Mouse (Mus musculus) lung, embryonic 15.5 days (tissue): ENCODE data around the gene Ap1s3. TPM values are rescaled to one million over a fixed set of nuclear protein-coding genes. Genes with fewer than 3 reads are reported as not detected.

Experiments used
- ATAC-seq: fragments of 200-750 bp; cut with Nextera tagmentation; 2 replicates; pipeline ENCODE4 v1.8.0; 2017; ENCODE audit warnings: moderate number of reproducible peaks, borderline replicate concordance; ENCODE audit not compliant: low FRiP score, low TSS enrichment; ENCODE audit errors: extremely low read depth
- H3K27ac ChIP-seq: fragments of 300-500 bp; sonication (generic); 2 replicates; pipeline ENCODE4 v1.5.1; 2015; ENCODE audit warnings: moderate library complexity, mild to moderate bottlenecking, inconsistent platforms
- H3K27me3 ChIP-seq: fragments of 300-500 bp; sonication (generic); 2 replicates; pipeline ENCODE4 v1.6.1; 2015; ENCODE audit warnings: inconsistent platforms
- H3K36me3 ChIP-seq: fragments of 300-500 bp; sonication (generic); 2 replicates; pipeline ENCODE4 v1.6.1; 2015; ENCODE audit warnings: inconsistent platforms
- H3K4me1 ChIP-seq: fragments of 300-500 bp; sonication (generic); 2 replicates; pipeline ENCODE4 v1.6.1; 2015; ENCODE audit warnings: inconsistent platforms
- H3K4me2 ChIP-seq: fragments of 300-500 bp; sonication (generic); 2 replicates; pipeline ENCODE4 v1.6.1; 2015; ENCODE audit warnings: inconsistent platforms, mild to moderate bottlenecking, moderate library complexity
- H3K4me3 ChIP-seq: fragments of 300-500 bp; sonication (generic); 2 replicates; pipeline ENCODE4 v1.5.1; 2015; ENCODE audit warnings: mild to moderate bottlenecking, inconsistent platforms
- H3K9ac ChIP-seq: fragments of 300-500 bp; sonication (generic); 2 replicates; pipeline ENCODE4 v1.6.1; 2015; ENCODE audit warnings: inconsistent platforms
- H3K9me3 ChIP-seq: fragments of 300-500 bp; sonication (generic); 2 replicates; pipeline ENCODE4 v1.6.1; 2016; ENCODE audit warnings: inconsistent platforms
- WGBS: fragments of 180-500 bp; shearing (Covaris S2); methylation state at CpG from one replicate; pipeline ENCODE4 v1.1.7; 2015; 5-methylcytosine and 5-hydroxymethylcytosine counted together
- polyA plus RNA-seq: library from polyadenylated mRNA; unstranded; fragments of >200 nt; fragmentation: Nextera tagmentation; extraction: Ambion mirVana; gene quantifications from 2 replicates; pipeline ENCODE4 v1.2.1, GENCODE M21; 2015

Gene Ap1s3
- 0.34 and 0.76 TPM in 2 replicates for polyA plus RNA-seq

DNA sequence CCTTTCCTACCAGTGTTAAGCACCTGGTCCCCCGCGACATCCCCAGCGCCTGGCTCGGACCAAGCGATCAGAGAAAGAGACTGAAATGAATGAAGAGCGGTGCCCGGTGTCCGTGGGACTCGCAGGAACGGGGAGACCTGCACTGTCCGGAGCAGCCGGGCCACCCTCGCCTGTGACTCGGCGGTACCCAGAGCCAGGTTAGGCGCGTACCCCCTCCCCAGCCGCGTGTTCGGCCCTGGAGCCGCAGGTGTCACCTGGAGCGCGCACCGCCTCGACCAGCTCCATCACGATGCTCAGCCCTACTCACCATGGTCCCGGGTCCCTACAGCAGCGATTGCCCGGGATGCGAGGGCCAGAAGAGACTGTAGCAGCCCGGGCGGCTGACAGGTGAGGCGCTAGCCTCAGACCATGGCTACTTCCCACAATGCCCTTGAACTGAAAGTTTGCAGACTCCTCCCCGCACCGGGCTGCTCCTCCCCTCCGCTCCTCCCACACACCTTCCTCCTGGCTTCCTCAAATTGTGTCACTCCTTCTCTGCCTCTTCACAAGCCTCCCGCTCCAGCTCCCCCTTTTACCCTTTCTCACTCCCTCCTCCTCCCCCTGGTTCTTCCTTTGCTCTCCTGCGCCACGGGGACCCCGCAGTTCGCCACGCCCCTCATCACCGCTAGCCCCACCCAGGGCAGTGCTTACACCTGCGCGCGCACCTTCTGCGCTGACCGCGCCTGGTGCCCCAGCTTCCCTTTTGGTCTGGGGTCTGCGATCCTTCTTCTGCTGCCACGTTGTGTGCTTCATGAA is at the start of gene Ap1s3:
TSS of gene Ap1s3 (minus strand) at position 430 of the 795 bp plus-strand sequence.
- ATAC-seq = peak; percentile 91
- Histone ChIP-seq H3K4me2 (peak within 1 kb of the TSS; percentile 87), H3K27me3 (peaks cover 37% of the 10 kb centered on the region), H3K36me3 (no peaks in the 10 kb centered on the region), H3K9ac (peak within 1 kb of the TSS; percentile 58), H3K9me3 (no peaks in the 10 kb centered on the region), H3K4me1 (peaks cover 12% of the 10 kb centered on the region; the same call in 1 of the 2 replicates), H3K4me3 (peak within 1 kb of the TSS; percentile 65), H3K27ac (peak within 1 kb of the TSS; percentile 62)
- under 1% methylated on average over 51 of the region's 51 CpGs for WGBS

DNA sequence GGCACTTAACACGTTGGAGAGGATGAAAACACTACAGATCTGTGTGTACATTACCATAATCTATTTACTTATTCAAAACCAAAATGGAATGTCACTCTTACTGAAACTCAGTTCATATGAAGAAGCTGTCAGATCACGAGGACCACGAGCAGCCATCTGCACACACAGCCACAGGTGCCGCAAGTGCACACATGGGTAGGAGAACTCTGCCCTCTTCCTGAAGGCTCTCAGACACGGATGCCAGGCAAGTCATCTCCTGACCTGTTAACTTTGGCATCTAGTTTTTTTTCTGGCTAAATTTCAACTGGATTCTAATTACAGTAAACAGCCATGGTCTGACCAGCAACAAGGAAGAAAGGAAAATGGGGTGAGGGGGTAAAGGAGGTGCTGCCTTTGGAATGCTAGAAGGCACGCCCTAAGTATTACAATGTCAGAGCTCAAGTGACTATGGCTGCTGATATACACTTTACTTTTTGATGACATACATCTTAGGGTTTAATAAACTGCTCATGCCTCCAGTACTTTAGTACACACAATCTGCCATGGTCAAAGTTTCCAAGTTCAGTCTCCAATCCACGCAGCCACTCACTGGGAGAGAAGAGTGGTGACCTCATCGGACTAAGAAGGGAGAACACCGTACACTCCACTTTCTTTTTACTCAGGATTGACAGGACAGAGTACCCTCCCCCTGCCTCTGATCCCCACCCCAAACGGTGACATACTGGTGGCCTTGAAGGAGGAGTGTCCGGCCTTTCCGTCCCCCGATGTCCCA is 42.6 kb upstream of the Ap1s3 start:
- 76% methylated on average over 13 of the region's 13 CpGs for WGBS
- ATAC-seq = no peak

DNA sequence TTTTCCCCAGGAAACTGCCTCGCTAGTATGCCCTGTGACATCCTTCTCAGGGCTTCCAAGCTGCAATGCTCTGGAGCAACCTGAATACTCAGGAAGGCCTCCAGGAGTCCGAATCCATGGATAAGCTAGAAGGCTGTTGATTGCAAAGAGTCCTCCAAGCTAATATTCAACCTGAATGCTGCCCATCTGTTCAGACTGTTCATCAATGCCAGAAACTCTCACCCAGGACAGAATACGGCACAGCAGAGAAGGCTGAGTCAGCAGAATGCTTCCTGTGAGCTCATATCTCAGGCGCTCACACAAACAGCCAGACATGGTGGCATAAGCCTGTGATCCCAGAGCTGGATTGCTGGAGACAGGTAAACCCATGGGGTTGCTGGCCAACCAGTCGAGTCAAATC is 41.3 kb upstream of the Ap1s3 start:
- H3K4me3 ChIP-seq = no peak overlapping the region
- no peaks in the 10 kb centered on the region for H3K27me3 ChIP-seq
- H3K4me1 ChIP-seq = peaks cover 11% of the 10 kb centered on the region; the same call in 1 of the 2 replicates
- WGBS = 83% methylated on average over 5 of the region's 5 CpGs
- H3K36me3 ChIP-seq = peaks cover 13% of the 10 kb centered on the region; the same call in 1 of the 2 replicates
- no peak overlapping the region for H3K9ac ChIP-seq
- H3K9me3 ChIP-seq = no peaks in the 10 kb centered on the region
- H3K4me2 ChIP-seq = no peak overlapping the region
- no peak for ATAC-seq
- H3K27ac ChIP-seq = no peak overlapping the region

More for the DNA sequence above, 42.6 kb upstream of the Ap1s3 start:
- Histone ChIP-seq H3K4me2 (no peak overlapping the region), H3K27me3 (no peaks in the 10 kb centered on the region), H3K4me1 (peaks cover 11% of the 10 kb centered on the region; the same call in 1 of the 2 replicates), H3K36me3 (peaks cover 13% of the 10 kb centered on the region; the same call in 1 of the 2 replicates), H3K9me3 (no peaks in the 10 kb centered on the region), H3K9ac (no peak overlapping the region), H3K27ac (no peak overlapping the region), H3K4me3 (no peak overlapping the region)

DNA sequence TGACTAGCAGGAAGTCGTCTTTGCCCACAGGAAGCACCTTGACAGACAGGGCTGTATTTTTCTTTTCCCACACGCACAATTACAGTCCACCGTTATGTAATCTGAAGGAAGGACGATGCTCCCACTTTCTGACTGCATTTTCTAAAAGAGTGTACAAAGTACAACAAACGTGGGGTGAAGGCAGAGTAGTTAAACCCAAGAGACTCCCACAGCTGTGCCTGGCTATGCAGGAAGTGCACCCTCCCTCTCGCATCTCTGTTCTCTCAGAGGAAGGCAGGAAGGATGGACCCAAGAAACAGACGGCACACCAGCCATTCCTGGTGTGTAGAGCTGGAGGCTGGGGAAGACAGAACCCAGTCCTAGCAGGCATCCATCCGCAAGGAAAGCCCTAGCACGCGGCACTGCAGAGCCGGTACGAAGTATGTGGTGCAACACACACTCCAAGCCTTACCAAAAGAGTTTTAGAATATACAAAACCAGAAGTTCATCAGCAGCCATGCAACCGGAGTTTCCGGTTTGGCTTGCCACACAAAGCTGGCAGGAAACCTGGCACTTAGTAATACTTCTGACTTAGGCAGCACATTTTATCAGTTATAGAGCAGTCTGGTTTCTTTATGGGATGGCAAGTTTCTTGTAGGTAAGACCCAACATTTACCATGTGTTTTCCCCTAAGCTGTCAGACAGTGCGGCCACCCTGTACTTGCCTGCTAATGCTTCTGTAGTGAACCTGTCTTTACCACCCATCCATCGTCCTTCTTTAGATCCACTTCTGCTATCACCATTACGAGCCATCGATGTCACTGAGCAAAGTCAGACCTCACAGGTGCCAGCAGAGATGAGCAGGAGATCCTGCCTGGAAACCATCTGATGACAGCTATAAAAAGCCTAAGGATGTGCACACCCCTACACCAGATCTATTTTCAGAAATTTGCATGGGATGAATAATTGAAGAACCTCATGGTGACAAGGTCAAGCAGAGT is 39.7 kb upstream of the Ap1s3 start:
- no peak for ATAC-seq
- Histone ChIP-seq H3K4me3 (no peak overlapping the region), H3K27me3 (no peaks in the 10 kb centered on the region), H3K4me1 (peaks cover 11% of the 10 kb centered on the region; the same call in 1 of the 2 replicates), H3K36me3 (peaks cover 16% of the 10 kb centered on the region; the same call in 1 of the 2 replicates), H3K27ac (peak overlapping the region; percentile 60), H3K4me2 (no peak overlapping the region; the same call in 1 of the 2 replicates), H3K9ac (no peak overlapping the region), H3K9me3 (no peaks in the 10 kb centered on the region)
- 68% methylated on average over 18 of the region's 18 CpGs for WGBS

DNA sequence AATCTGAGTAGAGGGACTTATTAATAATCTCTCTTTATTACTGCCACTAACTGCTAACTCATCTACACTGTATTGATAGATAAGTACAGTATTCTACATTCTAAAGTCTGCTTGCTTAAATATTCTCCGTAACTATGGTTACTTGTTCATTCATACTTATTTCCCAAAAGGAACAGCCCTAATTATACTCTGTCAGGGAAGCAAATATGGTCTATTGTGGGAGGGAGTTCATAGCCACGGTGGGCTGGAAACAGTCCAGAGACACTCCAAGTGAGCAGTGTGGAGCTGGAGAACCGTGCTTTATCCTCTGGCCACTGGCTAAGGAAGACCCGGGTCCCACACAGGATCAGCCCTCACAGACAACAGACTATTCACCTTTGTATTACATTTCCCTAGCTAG is 38.9 kb upstream of the Ap1s3 start:
- no peak for ATAC-seq
- 0 out of 2 replicates have a peak overlapping the region, but pooled peaks have one; percentile 60 for H3K27ac ChIP-seq
- peaks cover 20% of the 10 kb centered on the region for H3K36me3 ChIP-seq
- H3K27me3 ChIP-seq = no peaks in the 10 kb centered on the region
- no peak overlapping the region for H3K9ac ChIP-seq
- H3K4me2 ChIP-seq = no peak overlapping the region
- no peaks in the 10 kb centered on the region for H3K9me3 ChIP-seq
- peaks cover 11% of the 10 kb centered on the region; the same call in 1 of the 2 replicates for H3K4me1 ChIP-seq
- 46% methylated on average over 4 of the region's 4 CpGs for WGBS
- no peak overlapping the region for H3K4me3 ChIP-seq

DNA sequence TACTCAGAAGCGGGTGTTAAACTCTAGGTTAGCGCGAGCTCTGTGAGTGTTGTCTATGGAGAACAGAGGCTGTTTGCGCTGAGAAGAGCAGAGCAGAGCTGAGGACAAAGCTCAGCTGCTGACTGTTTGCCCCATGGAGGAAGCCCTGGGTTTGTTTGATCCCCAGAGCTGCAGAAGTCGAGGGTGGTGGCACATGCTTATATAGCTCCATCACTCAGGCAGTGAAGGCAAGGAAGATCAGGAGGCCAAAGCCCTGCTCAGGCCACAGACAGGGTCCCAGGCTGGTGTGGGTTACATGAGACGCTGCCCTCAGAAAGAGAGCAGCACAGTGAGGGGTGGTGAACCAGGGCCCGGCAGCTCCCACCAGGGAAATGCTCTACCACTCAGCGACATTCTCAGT is 38.4 kb upstream of the Ap1s3 start:
- Histone ChIP-seq H3K9ac (no peak overlapping the region), H3K4me1 (peaks cover 11% of the 10 kb centered on the region; the same call in 1 of the 2 replicates), H3K9me3 (no peaks in the 10 kb centered on the region), H3K4me3 (no peak overlapping the region), H3K27ac (no peak overlapping the region), H3K4me2 (no peak overlapping the region), H3K36me3 (peaks cover 22% of the 10 kb centered on the region), H3K27me3 (no peaks in the 10 kb centered on the region)
- 76% methylated on average over 8 of the region's 8 CpGs for WGBS
- no peak for ATAC-seq

DNA sequence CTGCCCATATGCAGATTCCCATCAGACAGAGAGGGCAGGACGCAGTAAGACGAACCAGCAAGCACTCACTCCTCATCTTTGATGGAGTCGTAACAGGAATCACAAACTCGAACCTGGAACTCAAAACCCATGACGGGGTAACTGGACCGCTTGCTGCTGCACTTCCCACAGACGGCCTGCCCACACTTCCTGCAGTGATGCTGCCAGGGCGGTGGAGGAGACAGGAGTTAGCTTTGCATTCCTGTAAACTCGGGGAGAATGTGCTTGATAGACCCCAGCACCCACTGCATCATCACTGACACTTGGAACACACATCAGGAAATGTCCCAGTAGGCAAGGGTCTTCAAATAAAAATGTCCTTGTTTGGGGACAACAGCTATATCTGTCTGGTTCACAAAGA is 35.6 kb upstream of the Ap1s3 start:
- Histone ChIP-seq H3K9ac (no peak overlapping the region), H3K9me3 (no peaks in the 10 kb centered on the region), H3K36me3 (peaks cover 17% of the 10 kb centered on the region), H3K27me3 (no peaks in the 10 kb centered on the region), H3K4me2 (no peak overlapping the region), H3K27ac (no peak overlapping the region), H3K4me3 (no peak overlapping the region), H3K4me1 (peaks cover 11% of the 10 kb centered on the region; the same call in 1 of the 2 replicates)
- ATAC-seq = no peak
- 75% methylated on average over 9 of the region's 9 CpGs for WGBS

DNA sequence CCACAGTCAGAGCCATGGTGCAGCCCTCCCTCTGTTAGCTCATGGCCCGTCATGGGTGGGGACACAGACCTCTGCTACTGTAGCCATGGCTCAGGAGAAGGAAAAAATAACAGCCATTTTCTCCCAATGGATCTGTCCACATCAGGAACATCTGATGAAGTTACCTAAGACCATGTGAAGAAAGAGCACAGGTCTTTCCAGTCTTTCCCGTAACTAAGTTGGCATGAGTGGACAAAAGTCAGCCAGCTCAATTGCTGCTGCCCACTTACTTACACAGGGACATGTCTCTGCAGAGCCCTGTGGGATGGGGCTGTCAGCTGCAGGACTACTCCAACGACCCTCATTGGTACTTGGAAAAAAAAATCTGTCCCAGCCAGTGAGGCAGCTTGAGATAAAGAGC is 34.9 kb upstream of the Ap1s3 start:
- H3K4me3 ChIP-seq = no peak overlapping the region
- no peak for ATAC-seq
- no peaks in the 10 kb centered on the region for H3K9me3 ChIP-seq
- no peaks in the 10 kb centered on the region for H3K27me3 ChIP-seq
- 66% methylated on average over 3 of the region's 3 CpGs for WGBS
- H3K36me3 ChIP-seq = peaks cover 17% of the 10 kb centered on the region
- no peak overlapping the region for H3K9ac ChIP-seq
- peaks cover 8% of the 10 kb centered on the region; the same call in 1 of the 2 replicates for H3K4me1 ChIP-seq
- H3K4me2 ChIP-seq = no peak overlapping the region
- no peak overlapping the region for H3K27ac ChIP-seq

DNA sequence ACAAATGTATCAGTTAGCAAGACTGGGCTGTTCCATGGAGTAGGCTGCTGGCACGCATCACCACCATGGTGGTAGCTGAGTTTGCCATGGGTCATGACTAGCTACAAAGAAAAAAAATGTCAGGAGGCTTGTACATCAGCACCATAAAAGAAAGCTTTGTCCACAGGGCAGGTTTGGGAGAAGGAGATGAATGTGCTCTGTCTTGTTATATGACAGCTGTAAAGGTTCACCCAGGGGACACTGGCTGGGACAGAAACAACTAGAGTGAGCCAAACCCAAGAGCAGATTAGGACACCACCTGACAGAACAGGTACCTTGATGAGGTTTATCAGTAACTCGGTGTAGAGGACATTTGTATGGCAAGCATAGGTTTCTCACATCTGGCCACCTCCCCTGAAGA is 32.9 kb upstream of the Ap1s3 start:
- Histone ChIP-seq H3K9ac (no peak overlapping the region), H3K9me3 (no peaks in the 10 kb centered on the region), H3K4me1 (no peaks in the 10 kb centered on the region), H3K4me3 (no peak overlapping the region), H3K4me2 (no peak overlapping the region), H3K27ac (no peak overlapping the region), H3K36me3 (peaks cover 17% of the 10 kb centered on the region), H3K27me3 (no peaks in the 10 kb centered on the region)
- ATAC-seq = no peak
- 82% methylated on average over 2 of the region's 2 CpGs for WGBS

DNA sequence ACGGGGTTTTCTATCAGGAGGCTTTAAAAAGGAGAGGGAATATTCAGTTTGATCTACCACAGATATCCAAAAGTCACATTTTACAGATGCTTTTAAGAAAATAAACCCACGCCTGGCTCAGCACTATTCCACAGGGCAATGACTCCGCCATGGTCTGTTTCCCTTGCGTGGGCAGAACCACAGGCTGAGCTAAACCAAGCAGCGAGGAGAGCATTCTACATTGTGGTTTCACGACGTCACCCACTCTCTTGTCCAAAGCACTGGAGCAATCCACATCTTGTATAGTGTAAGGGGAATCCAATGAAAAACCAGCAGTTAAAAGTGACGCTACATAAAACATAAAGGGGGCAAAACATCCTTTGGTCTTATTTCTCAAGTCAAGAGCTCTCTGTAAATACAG is 31.7 kb upstream of the Ap1s3 start:
- H3K4me3 ChIP-seq = no peak overlapping the region
- no peaks in the 10 kb centered on the region for H3K9me3 ChIP-seq
- 86% methylated on average over 8 of the region's 8 CpGs for WGBS
- H3K27ac ChIP-seq = no peak overlapping the region
- ATAC-seq = no peak
- H3K27me3 ChIP-seq = no peaks in the 10 kb centered on the region
- H3K4me2 ChIP-seq = no peak overlapping the region
- no peak overlapping the region for H3K9ac ChIP-seq
- H3K36me3 ChIP-seq = peaks cover 15% of the 10 kb centered on the region
- no peaks in the 10 kb centered on the region for H3K4me1 ChIP-seq

DNA sequence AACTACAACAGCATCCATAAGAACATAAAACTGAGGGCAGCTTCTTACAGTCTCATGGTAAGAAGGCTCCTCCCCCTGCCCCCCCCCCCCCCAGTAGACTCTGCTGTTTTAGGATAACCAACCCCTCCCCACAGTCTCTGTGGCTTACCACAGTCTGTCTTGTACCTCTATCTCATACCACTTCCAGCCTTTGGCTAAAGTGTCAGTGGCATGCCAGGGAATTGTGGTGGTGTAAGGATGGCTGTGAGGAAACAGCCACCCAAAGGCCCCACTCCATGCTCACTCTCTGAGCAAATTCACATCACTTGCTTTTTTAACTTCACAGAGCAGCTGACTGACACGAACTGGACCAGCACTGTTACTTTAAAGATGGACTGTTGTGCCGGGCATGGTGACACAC is 26.7 kb upstream of the Ap1s3 start:
- Histone ChIP-seq H3K4me3 (no peak overlapping the region), H3K9me3 (no peaks in the 10 kb centered on the region), H3K27me3 (no peaks in the 10 kb centered on the region), H3K27ac (no peak overlapping the region), H3K4me1 (peaks cover 10% of the 10 kb centered on the region), H3K4me2 (no peak overlapping the region), H3K9ac (no peak overlapping the region), H3K36me3 (no peaks in the 10 kb centered on the region)
- ATAC-seq = no peak
- WGBS = 83% methylated on average over 2 of the region's 2 CpGs
